Mouse (Mus musculus): ENCODE data around the gene Tbc1d9b.

GRCm38 (mm10) chr11:50205434-50205833 lies 74.2 kb downstream of the Tbc1d9b start:
- no peak for TF ChIP-seq CTCF (IDR thresholded peaks at IDR 0.05)
- TF ChIP-seq POLR2A (IDR thresholded peaks at IDR 0.05; ENCODE audit: insufficient read depth, low read depth, low read length) = no peak

Data from heart, adult 2 months (tissue).